Mouse (Mus musculus): ENCODE data around the gene Snrpd2.

Gene Snrpd2

GRCm38 (mm10) chr7:19179173-19179572 is 29.7 kb downstream of the Snrpd2 start:
- peak; percentile 81 for DNase-seq

- DNase-seq, result peak; percentile 49
Observed at GRCm38 (mm10) chr7:19179936-19180335, 30.4 kb downstream of the Snrpd2 start.

- peak; percentile 57 for DNase-seq
Observed at GRCm38 (mm10) chr7:19180862-19181429, 31.4 kb downstream of the Snrpd2 start.

GRCm38 (mm10) chr7:19184250-19184649 is 34.7 kb downstream of the Snrpd2 start:
- DNase-seq, result no peak

- DNase-seq, result no peak
Observed at GRCm38 (mm10) chr7:19184758-19185157, 35.2 kb downstream of the Snrpd2 start.

- DNase-seq, result no peak
Observed at GRCm38 (mm10) chr7:19194676-19195075, 45.2 kb downstream of the Snrpd2 start.

- peak; percentile 62 for DNase-seq
Observed at GRCm38 (mm10) chr7:19196676-19197075, 47.2 kb downstream of the Snrpd2 start.

GRCm38 (mm10) chr7:19197985-19198384 is 48.5 kb downstream of the Snrpd2 start:
- peak; percentile 65 for DNase-seq

- DNase-seq, result no peak
Observed at GRCm38 (mm10) chr7:19201660-19202059, 52.1 kb downstream of the Snrpd2 start.

- no peak for DNase-seq
Observed at GRCm38 (mm10) chr7:19202065-19202850, 52.7 kb downstream of the Snrpd2 start.

Measured in lung, postnatal 36 days (tissue).